Mouse (Mus musculus) forebrain, embryonic 11.5 days (tissue): ENCODE data around the gene Gria1. TPM values are rescaled to one million over a fixed set of nuclear protein-coding genes. Genes with fewer than 3 reads are reported as not detected.

Source experiments
- ATAC-seq: fragments of 200-750 bp; cut with Nextera tagmentation; replicated peaks from 2 replicates; pipeline ENCODE4 v1.8.0; 2017; ENCODE audit warnings: moderate TSS enrichment; ENCODE audit not compliant: low FRiP score
- DNase-seq: peaks from one replicate; pipeline ENCODE4 v3.0.0-alpha.2; 2017; ENCODE audit warnings: low spot score
- H3K27ac ChIP-seq: fragments of 300-500 bp; sonication (generic); 2 replicates; pipeline ENCODE4 v1.5.1; 2014; ENCODE audit warnings: low read depth, low read length
- H3K27me3 ChIP-seq: fragments of 300-500 bp; sonication (generic); 2 replicates; pipeline ENCODE4 v1.6.1; 2014; ENCODE audit warnings: mild to moderate bottlenecking, low read length, mixed read lengths; ENCODE audit not compliant: control insufficient read depth, insufficient read depth
- H3K36me3 ChIP-seq: fragments of 300-500 bp; sonication (generic); 2 replicates; pipeline ENCODE4 v1.6.1; 2014; ENCODE audit warnings: mild to moderate bottlenecking, low read length, moderate library complexity, mixed read lengths; ENCODE audit not compliant: control insufficient read depth, insufficient read depth
- H3K4me1 ChIP-seq: fragments of 300-500 bp; sonication (generic); replicated peaks from 2 replicates; pipeline ENCODE4 v1.6.1; 2014; ENCODE audit warnings: low read length, mixed read lengths; ENCODE audit not compliant: control insufficient read depth, insufficient read depth
- H3K4me2 ChIP-seq: fragments of 300-500 bp; sonication (generic); 2 replicates; pipeline ENCODE4 v1.6.1; 2014; ENCODE audit warnings: low read depth, mild to moderate bottlenecking, low read length, moderate library complexity, mixed read lengths; ENCODE audit not compliant: severe bottlenecking
- H3K4me3 ChIP-seq: fragments of 300-500 bp; sonication (generic); 2 replicates; pipeline ENCODE4 v1.5.1; 2014; ENCODE audit warnings: low read depth, low read length
- H3K9ac ChIP-seq: fragments of 300-500 bp; sonication (generic); 2 replicates; pipeline ENCODE4 v1.6.1; 2014; ENCODE audit warnings: low read length
- H3K9me3 ChIP-seq: fragments of 300-500 bp; sonication (generic); 2 replicates; pipeline ENCODE4 v1.6.1; 2016; ENCODE audit warnings: low read length, mixed read lengths; ENCODE audit not compliant: control insufficient read depth
- WGBS: fragments of 180-500 bp; shearing (Covaris S2); extraction: QIAGEN DNeasy Blood & Tissue Kit; methylation state at CpG from one replicate; pipeline ENCODE4 v1.1.7; 2014; 5-methylcytosine and 5-hydroxymethylcytosine counted together
- polyA plus RNA-seq: library from polyadenylated mRNA; unstranded; fragments of >200 nt; fragmentation: Nextera tagmentation; extraction: Ambion mirVana; gene quantifications from 2 replicates; pipeline ENCODE4 v1.2.1, GENCODE M21; 2014

Gene Gria1
- polyA plus RNA-seq, 1 experiment from 2014 or later, result 2.6 TPM

- Histone ChIP-seq H3K4me3 (no peak overlapping the region), H3K4me2 (no peak overlapping the region), H3K36me3 (no peaks in the 10 kb centered on the region), H3K4me1 (no peaks in the 10 kb centered on the region), H3K9me3 (no peaks in the 10 kb centered on the region), H3K9ac (no peak overlapping the region), H3K27me3 (no peaks in the 10 kb centered on the region), H3K27ac (no peak overlapping the region)
- DNase-seq (no peak), ATAC-seq (no peak)
Measured at GRCm38 (mm10) chr11:57243835-57244234, 232.6 kb downstream of the Gria1 start.

- DNase-seq, result no peak
- H3K27me3 ChIP-seq, result no peaks in the 10 kb centered on the region
- H3K9me3 ChIP-seq, result no peaks in the 10 kb centered on the region
- H3K36me3 ChIP-seq, result no peaks in the 10 kb centered on the region
- H3K27ac ChIP-seq, result no peak overlapping the region
- H3K4me2 ChIP-seq, result no peak overlapping the region
- no peak for ATAC-seq
- H3K4me3 ChIP-seq, result no peak overlapping the region
- H3K4me1 ChIP-seq, result no peaks in the 10 kb centered on the region
- 88% methylated on average over 6 of the region's 6 CpGs for WGBS
- no peak overlapping the region for H3K9ac ChIP-seq
Measured at GRCm38 (mm10) chr11:57244543-57244942, 233.4 kb downstream of the Gria1 start.

GRCm38 (mm10) chr11:57248870-57249269 lies 237.7 kb downstream of the Gria1 start:
- 76% methylated on average over 4 of the region's 4 CpGs for WGBS
- Histone ChIP-seq H3K4me1 (no peaks in the 10 kb centered on the region), H3K36me3 (no peaks in the 10 kb centered on the region), H3K4me2 (no peak overlapping the region), H3K9me3 (no peaks in the 10 kb centered on the region), H3K27me3 (no peaks in the 10 kb centered on the region), H3K4me3 (no peak overlapping the region), H3K9ac (no peak overlapping the region), H3K27ac (no peak overlapping the region)
- no peak for ATAC-seq
- DNase-seq, result no peak

- Histone ChIP-seq H3K9ac (no peak overlapping the region), H3K9me3 (no peaks in the 10 kb centered on the region), H3K27me3 (no peaks in the 10 kb centered on the region), H3K4me1 (no peaks in the 10 kb centered on the region), H3K36me3 (no peaks in the 10 kb centered on the region), H3K4me3 (no peak overlapping the region), H3K27ac (no peak overlapping the region), H3K4me2 (no peak overlapping the region)
- ATAC-seq (no peak), DNase-seq (no peak)
- 68% methylated on average over 7 of the region's 7 CpGs for WGBS
Measured at GRCm38 (mm10) chr11:57250129-57250528, 238.9 kb downstream of the Gria1 start.

- ATAC-seq (no peak), DNase-seq (no peak)
- Histone ChIP-seq H3K27ac (no peak overlapping the region), H3K36me3 (no peaks in the 10 kb centered on the region), H3K9me3 (no peaks in the 10 kb centered on the region), H3K27me3 (no peaks in the 10 kb centered on the region), H3K4me3 (no peak overlapping the region), H3K4me1 (no peaks in the 10 kb centered on the region), H3K4me2 (no peak overlapping the region), H3K9ac (no peak overlapping the region)
- 91% methylated on average over 8 of the region's 8 CpGs for WGBS
Measured at GRCm38 (mm10) chr11:57271687-57272086, 260.5 kb downstream of the Gria1 start.

- H3K4me1 ChIP-seq, result no peaks in the 10 kb centered on the region
- no peaks in the 10 kb centered on the region for H3K36me3 ChIP-seq
- no peak overlapping the region for H3K4me2 ChIP-seq
- no peaks in the 10 kb centered on the region for H3K9me3 ChIP-seq
- H3K27me3 ChIP-seq, result no peaks in the 10 kb centered on the region
- 89% methylated on average over 4 of the region's 4 CpGs for WGBS
- H3K4me3 ChIP-seq, result no peak overlapping the region
- H3K9ac ChIP-seq, result no peak overlapping the region
- ATAC-seq, result no peak
- no peak for DNase-seq
- H3K27ac ChIP-seq, result no peak overlapping the region
Measured at GRCm38 (mm10) chr11:57274687-57275086, 263.5 kb downstream of the Gria1 start.

- ATAC-seq (no peak), DNase-seq (no peak)
- Histone ChIP-seq H3K36me3 (no peaks in the 10 kb centered on the region), H3K4me2 (no peak overlapping the region), H3K9me3 (no peaks in the 10 kb centered on the region), H3K27ac (no peak overlapping the region), H3K4me3 (no peak overlapping the region), H3K4me1 (no peaks in the 10 kb centered on the region), H3K9ac (no peak overlapping the region), H3K27me3 (no peaks in the 10 kb centered on the region)
- WGBS, result 72% methylated on average over 10 of the region's 10 CpGs
Measured at GRCm38 (mm10) chr11:57278056-57278455, 266.9 kb downstream of the Gria1 start.

GRCm38 (mm10) chr11:57286119-57286518 lies 274.9 kb downstream of the Gria1 start:
- 80% methylated on average over 2 of the region's 2 CpGs for WGBS
- Histone ChIP-seq H3K27me3 (no peaks in the 10 kb centered on the region), H3K4me2 (no peak overlapping the region), H3K9me3 (no peaks in the 10 kb centered on the region), H3K36me3 (no peaks in the 10 kb centered on the region), H3K4me3 (no peak overlapping the region), H3K4me1 (no peaks in the 10 kb centered on the region), H3K27ac (no peak overlapping the region), H3K9ac (no peak overlapping the region)
- ATAC-seq (no peak), DNase-seq (no peak)

- no peak overlapping the region for H3K4me2 ChIP-seq
- WGBS, result 89% methylated on average over 8 of the region's 8 CpGs
- ATAC-seq, result no peak
- H3K4me1 ChIP-seq, result no peaks in the 10 kb centered on the region
- H3K9ac ChIP-seq, result no peak overlapping the region
- H3K36me3 ChIP-seq, result no peaks in the 10 kb centered on the region
- no peak for DNase-seq
- no peak overlapping the region for H3K27ac ChIP-seq
- no peak overlapping the region for H3K4me3 ChIP-seq
- H3K27me3 ChIP-seq, result no peaks in the 10 kb centered on the region
- H3K9me3 ChIP-seq, result no peaks in the 10 kb centered on the region
Measured at GRCm38 (mm10) chr11:57297376-57297775, 286.2 kb downstream of the Gria1 start.
